Mouse (Mus musculus) small intestine, adult 2 months (tissue): ENCODE measurements around the gene Arel1.

Experiments used
- CTCF ChIP-seq: fragments of 200-500 bp; IDR thresholded peaks from 2 replicates; pipeline ENCODE4 v1.5.1; 2012; ENCODE audit warnings: low read depth, mild to moderate bottlenecking, control low read depth, inconsistent platforms, low read length, moderate library complexity, mixed read lengths; ENCODE audit not compliant: insufficient replicate concordance, insufficient read length; ENCODE audit errors: extremely low read depth
- POLR2A ChIP-seq: fragments of 200-500 bp; IDR thresholded peaks from 2 replicates; pipeline ENCODE4 v1.6.1; 2012; ENCODE audit warnings: low read depth, mild to moderate bottlenecking, control low read depth, inconsistent platforms, low read length, moderate library complexity

- TF ChIP-seq CTCF (no peak), POLR2A (no peak)
Measured at GRCm38 (mm10) chr12:84979264-84979862, 8.7 kb upstream of the Arel1 start.
